Mouse (Mus musculus): Measurements from ENCODE around the gene Gnat3. TPM values are rescaled to one million over a fixed set of nuclear protein-coding genes. Genes with fewer than 3 reads are reported as not detected.

The Gnat3 gene
- polyA plus RNA-seq, 1 experiment from 2014 or later: not detected

- Histone ChIP-seq H3K4me3 (ENCODE audit: low read length) (no peak overlapping the region), H3K27me3 (ENCODE audit: control insufficient read depth, insufficient read depth, low read depth, low read length) (no peaks in the 10 kb centered on the region), H3K9me3 (ENCODE audit: control insufficient read depth, low read length) (no peaks in the 10 kb centered on the region), H3K36me3 (ENCODE audit: control insufficient read depth, insufficient read depth, low read length) (no peaks in the 10 kb centered on the region), H3K4me2 (ENCODE audit: low read depth, low read length) (no peak overlapping the region), H3K27ac (ENCODE audit: low read length) (no peak overlapping the region), H3K4me1 (replicated peaks; ENCODE audit: control insufficient read depth, insufficient read depth, low read length) (no peaks in the 10 kb centered on the region; the same call in 1 of the 2 replicates), H3K9ac (ENCODE audit: low read length) (no peak overlapping the region)
- no peak for ATAC-seq (ENCODE audit: low read depth)
- 43% methylated on average over 6 of the region's 6 CpGs for WGBS
Observed at GRCm38 (mm10) chr5:18000185-18000584, 37.8 kb downstream of the Gnat3 start.

GRCm38 (mm10) chr5:18001646-18002045 lies 39.3 kb downstream of the Gnat3 start:
- Histone ChIP-seq H3K9ac (ENCODE audit: low read length) (no peak overlapping the region), H3K27ac (ENCODE audit: low read length) (no peak overlapping the region), H3K4me1 (replicated peaks; ENCODE audit: control insufficient read depth, insufficient read depth, low read length) (no peaks in the 10 kb centered on the region; the same call in 1 of the 2 replicates), H3K4me2 (ENCODE audit: low read depth, low read length) (no peak overlapping the region), H3K27me3 (ENCODE audit: control insufficient read depth, insufficient read depth, low read depth, low read length) (no peaks in the 10 kb centered on the region), H3K4me3 (ENCODE audit: low read length) (no peak overlapping the region), H3K36me3 (ENCODE audit: control insufficient read depth, insufficient read depth, low read length) (no peaks in the 10 kb centered on the region), H3K9me3 (ENCODE audit: control insufficient read depth, low read length) (no peaks in the 10 kb centered on the region)
- WGBS: 42% methylated on average over 4 of the region's 4 CpGs
- no peak for ATAC-seq (ENCODE audit: low read depth)

GRCm38 (mm10) chr5:18003675-18004074 lies 41.3 kb downstream of the Gnat3 start:
- no peaks in the 10 kb centered on the region for H3K36me3 ChIP-seq (ENCODE audit: control insufficient read depth, insufficient read depth, low read length)
- H3K4me3 ChIP-seq (ENCODE audit: low read length): no peak overlapping the region
- no peaks in the 10 kb centered on the region for H3K9me3 ChIP-seq (ENCODE audit: control insufficient read depth, low read length)
- WGBS: 65% methylated on average over 6 of the region's 6 CpGs
- no peak overlapping the region for H3K9ac ChIP-seq (ENCODE audit: low read length)
- no peak overlapping the region for H3K27ac ChIP-seq (ENCODE audit: low read length)
- H3K27me3 ChIP-seq (ENCODE audit: control insufficient read depth, insufficient read depth, low read depth, low read length): no peaks in the 10 kb centered on the region
- ATAC-seq (ENCODE audit: low read depth): peak; percentile 56; the same call in 1 of the 2 replicates
- H3K4me1 ChIP-seq (replicated peaks; ENCODE audit: control insufficient read depth, insufficient read depth, low read length): no peaks in the 10 kb centered on the region; the same call in 1 of the 2 replicates
- H3K4me2 ChIP-seq (ENCODE audit: low read depth, low read length): no peak overlapping the region

GRCm38 (mm10) chr5:18004824-18005611 lies 42.7 kb downstream of the Gnat3 start:
- no peak for ATAC-seq (ENCODE audit: low read depth)
- Histone ChIP-seq H3K4me1 (replicated peaks; ENCODE audit: control insufficient read depth, insufficient read depth, low read length) (no peaks in the 10 kb centered on the region; the same call in 1 of the 2 replicates), H3K27me3 (ENCODE audit: control insufficient read depth, insufficient read depth, low read depth, low read length) (no peaks in the 10 kb centered on the region), H3K4me3 (ENCODE audit: low read length) (no peak overlapping the region), H3K36me3 (ENCODE audit: control insufficient read depth, insufficient read depth, low read length) (no peaks in the 10 kb centered on the region), H3K27ac (ENCODE audit: low read length) (no peak overlapping the region), H3K9me3 (ENCODE audit: control insufficient read depth, low read length) (no peaks in the 10 kb centered on the region), H3K4me2 (ENCODE audit: low read depth, low read length) (no peak overlapping the region), H3K9ac (ENCODE audit: low read length) (no peak overlapping the region)
- 87% methylated on average over 3 of the region's 3 CpGs for WGBS

- no peaks in the 10 kb centered on the region for H3K9me3 ChIP-seq (ENCODE audit: control insufficient read depth, low read length)
- no peak for ATAC-seq (ENCODE audit: low read depth)
- H3K4me1 ChIP-seq (replicated peaks; ENCODE audit: control insufficient read depth, insufficient read depth, low read length): no peaks in the 10 kb centered on the region; the same call in 1 of the 2 replicates
- no peak overlapping the region for H3K9ac ChIP-seq (ENCODE audit: low read length)
- WGBS: 92% methylated on average over 2 of the region's 2 CpGs
- H3K36me3 ChIP-seq (ENCODE audit: control insufficient read depth, insufficient read depth, low read length): no peaks in the 10 kb centered on the region
- 0 out of 2 replicates have a peak overlapping the region, but pooled peaks have one; percentile 39 for H3K27ac ChIP-seq (ENCODE audit: low read length)
- no peak overlapping the region for H3K4me2 ChIP-seq (ENCODE audit: low read depth, low read length)
- H3K27me3 ChIP-seq (ENCODE audit: control insufficient read depth, insufficient read depth, low read depth, low read length): no peaks in the 10 kb centered on the region
- H3K4me3 ChIP-seq (ENCODE audit: low read length): no peak overlapping the region
Observed at GRCm38 (mm10) chr5:18006157-18006556, 43.8 kb downstream of the Gnat3 start.

- H3K27ac ChIP-seq (ENCODE audit: low read length): no peak overlapping the region
- H3K27me3 ChIP-seq (ENCODE audit: control insufficient read depth, insufficient read depth, low read depth, low read length): no peaks in the 10 kb centered on the region
- no peaks in the 10 kb centered on the region; the same call in 1 of the 2 replicates for H3K4me1 ChIP-seq (replicated peaks; ENCODE audit: control insufficient read depth, insufficient read depth, low read length)
- ATAC-seq (ENCODE audit: low read depth): no peak
- H3K36me3 ChIP-seq (ENCODE audit: control insufficient read depth, insufficient read depth, low read length): no peaks in the 10 kb centered on the region
- H3K4me3 ChIP-seq (ENCODE audit: low read length): no peak overlapping the region
- H3K9ac ChIP-seq (ENCODE audit: low read length): no peak overlapping the region
- H3K4me2 ChIP-seq (ENCODE audit: low read depth, low read length): no peak overlapping the region
- H3K9me3 ChIP-seq (ENCODE audit: control insufficient read depth, low read length): no peaks in the 10 kb centered on the region
Observed at GRCm38 (mm10) chr5:18007067-18007466, 44.7 kb downstream of the Gnat3 start.

- ATAC-seq (ENCODE audit: low read depth): no peak
- Histone ChIP-seq H3K27me3 (ENCODE audit: control insufficient read depth, insufficient read depth, low read depth, low read length) (no peaks in the 10 kb centered on the region), H3K27ac (ENCODE audit: low read length) (no peak overlapping the region), H3K4me2 (ENCODE audit: low read depth, low read length) (no peak overlapping the region), H3K9ac (ENCODE audit: low read length) (no peak overlapping the region), H3K4me1 (replicated peaks; ENCODE audit: control insufficient read depth, insufficient read depth, low read length) (no peaks in the 10 kb centered on the region), H3K4me3 (ENCODE audit: low read length) (no peak overlapping the region), H3K9me3 (ENCODE audit: control insufficient read depth, low read length) (no peaks in the 10 kb centered on the region), H3K36me3 (ENCODE audit: control insufficient read depth, insufficient read depth, low read length) (no peaks in the 10 kb centered on the region)
- 76% methylated on average over 5 of the region's 5 CpGs for WGBS
Observed at GRCm38 (mm10) chr5:18010301-18010700, 48.0 kb downstream of the Gnat3 start.

- no peak overlapping the region for H3K4me2 ChIP-seq (ENCODE audit: low read depth, low read length)
- no peak for ATAC-seq (ENCODE audit: low read depth)
- no peak overlapping the region for H3K9ac ChIP-seq (ENCODE audit: low read length)
- H3K36me3 ChIP-seq (ENCODE audit: control insufficient read depth, insufficient read depth, low read length): no peaks in the 10 kb centered on the region
- WGBS: 26% methylated on average over 2 of the region's 2 CpGs
- no peak overlapping the region for H3K27ac ChIP-seq (ENCODE audit: low read length)
- no peaks in the 10 kb centered on the region for H3K27me3 ChIP-seq (ENCODE audit: control insufficient read depth, insufficient read depth, low read depth, low read length)
- no peaks in the 10 kb centered on the region for H3K4me1 ChIP-seq (replicated peaks; ENCODE audit: control insufficient read depth, insufficient read depth, low read length)
- H3K9me3 ChIP-seq (ENCODE audit: control insufficient read depth, low read length): no peaks in the 10 kb centered on the region
- no peak overlapping the region for H3K4me3 ChIP-seq (ENCODE audit: low read length)
Observed at GRCm38 (mm10) chr5:18013196-18013595, 50.8 kb downstream of the Gnat3 start.

- Histone ChIP-seq H3K4me2 (ENCODE audit: low read depth, low read length) (no peak overlapping the region), H3K9ac (ENCODE audit: low read length) (no peak overlapping the region), H3K27ac (ENCODE audit: low read length) (no peak overlapping the region), H3K4me1 (replicated peaks; ENCODE audit: control insufficient read depth, insufficient read depth, low read length) (no peaks in the 10 kb centered on the region), H3K27me3 (ENCODE audit: control insufficient read depth, insufficient read depth, low read depth, low read length) (no peaks in the 10 kb centered on the region), H3K36me3 (ENCODE audit: control insufficient read depth, insufficient read depth, low read length) (no peaks in the 10 kb centered on the region), H3K9me3 (ENCODE audit: control insufficient read depth, low read length) (no peaks in the 10 kb centered on the region), H3K4me3 (ENCODE audit: low read length) (no peak overlapping the region)
- no peak for ATAC-seq (ENCODE audit: low read depth)
- WGBS: 83% methylated on average over 4 of the region's 4 CpGs
Observed at GRCm38 (mm10) chr5:18014209-18014829, 52.0 kb downstream of the Gnat3 start.

Measured in lung, embryonic 16.5 days (tissue).